Comparison of ENCODE assay signal across 8 mouse cellular contexts in the genomic region with DNA sequence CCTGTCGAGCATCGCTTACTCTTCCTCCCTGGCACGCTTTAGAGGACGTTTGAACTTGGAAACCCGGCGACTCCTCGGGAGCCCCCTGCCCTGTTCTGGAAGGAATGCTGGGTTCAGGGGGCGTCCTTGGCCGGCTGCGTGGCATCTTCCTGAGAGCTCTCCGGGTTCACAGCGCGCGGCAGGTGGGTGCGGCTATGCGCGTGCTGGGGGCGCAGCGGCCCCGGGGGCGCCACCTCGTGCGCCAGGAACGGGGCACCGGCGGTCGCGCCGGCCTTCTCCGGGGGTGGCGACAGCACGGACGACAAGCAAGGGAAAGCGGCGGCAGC. TPM values are rescaled to one million over a fixed set of nuclear protein-coding genes. Genes with fewer than 3 reads are reported as not detected.
A peak's percentile ranks its signal among the peaks of the same experiment; 100 is the strongest.
DNase-seq lines count a peak whose midpoint lies in the region; ATAC-seq and TF ChIP-seq lines count a peak whose summit lies in the region.

No protein-coding gene starts in this region.

- no peaks in the 10 kb centered on the region for H3K27me3 ChIP-seq in heart, postnatal 0 days (ENCODE audit: control insufficient read depth, insufficient read depth, low read length)
- H3K27me3 ChIP-seq in forebrain, postnatal 0 days (ENCODE audit: insufficient read depth, low read length) = peaks cover 19% of the 10 kb centered on the region
- H3K27me3 ChIP-seq in midbrain, embryonic 10.5 days (ENCODE audit: low read depth, poor library complexity, severe bottlenecking) = peaks cover 98% of the 10 kb centered on the region

- no peak for TF ChIP-seq EP300 in heart, postnatal 0 days (IDR thresholded peaks at IDR 0.05; ENCODE audit: low read depth)

- H3K4me2 ChIP-seq in heart, postnatal 0 days (ENCODE audit: low read depth, low read length) = peak overlapping the region; percentile 96
- peak overlapping the region; percentile 99 for H3K4me2 ChIP-seq in forebrain, postnatal 0 days (ENCODE audit: low read depth)

- H3K9me3 ChIP-seq in heart, postnatal 0 days (replicated peaks; ENCODE audit: control insufficient read depth, low read length) = no peaks in the 10 kb centered on the region
- no peaks in the 10 kb centered on the region for H3K9me3 ChIP-seq in ES-E14 (ENCODE audit: control insufficient read depth, insufficient read depth, low read depth, low read length)
- H3K9me3 ChIP-seq in forebrain, postnatal 0 days (ENCODE audit: low read length) = no peaks in the 10 kb centered on the region
- no peaks in the 10 kb centered on the region for H3K9me3 ChIP-seq in midbrain, embryonic 10.5 days (replicated peaks)

- in situ Hi-C loops in ES-E14 (cut with MboI; ENCODE audit: low sequenced_read_pairs in 2 of 2, unreplicated experiment in 2 of 2) = no loop called here

- H3K4me1 ChIP-seq in heart, postnatal 0 days (ENCODE audit: control insufficient read depth, insufficient read depth) = peaks cover 10% of the 10 kb centered on the region; the same call in 1 of the 2 replicates
- H3K4me1 ChIP-seq in ES-E14 (ENCODE audit: control insufficient read depth in 2 of 2, insufficient read depth in 2 of 2, low read length in 2 of 2, poor library complexity in 1 of 2) = no peaks in the 10 kb centered on the region; a peak in 1 of 4 replicates
- 0 out of 2 replicates have a peak, but pooled peaks cover 10% of the 10 kb centered on the region for H3K4me1 ChIP-seq in forebrain, postnatal 0 days (ENCODE audit: insufficient read depth)
- H3K4me1 ChIP-seq in midbrain, embryonic 10.5 days = peaks cover 53% of the 10 kb centered on the region

- TF ChIP-seq CTCF in heart, postnatal 0 days (IDR thresholded peaks at IDR 0.05; ENCODE audit: low read depth) = no peak
- TF ChIP-seq CTCF in forebrain, postnatal 0 days (IDR thresholded peaks at IDR 0.05; ENCODE audit: low read depth) = 0 out of 2 replicates have a peak, but pooled peaks have one; percentile 2

- intact Hi-C loops in heart, postnatal 14 days (cut with DNase I) = loop anchor here (5.0 kb wide), 1 partner anchor 300 kb away; no protein-coding TSS in a partner anchor

- H3K9ac ChIP-seq in heart, postnatal 0 days (replicated peaks; ENCODE audit: low read depth, low read length) = peak overlapping the region; percentile 65
- peak overlapping the region; percentile 50; the same call in 1 of the 2 replicates for H3K9ac ChIP-seq in ES-E14 (ENCODE audit: insufficient read depth, low read depth, low read length, poor library complexity, severe bottlenecking)
- peak overlapping the region; percentile 74 for H3K9ac ChIP-seq in forebrain, postnatal 0 days

- 2% methylated on average over 33 of the region's 35 CpGs for WGBS in heart, postnatal 0 days
- 5% methylated on average over 35 of the region's 35 CpGs for WGBS in forebrain, postnatal 0 days
- WGBS in midbrain, embryonic 10.5 days = under 1% methylated on average over 35 of the region's 35 CpGs

- peak overlapping the region; percentile 68 for H3K4me3 ChIP-seq in heart, postnatal 0 days (ENCODE audit: low read depth, low read length)
- peak overlapping the region; percentile 64 to 71 for H3K4me3 ChIP-seq in ES-E14 (ENCODE audit: insufficient read depth in 1 of 2, low read depth in 1 of 2, low read length in 2 of 2, poor library complexity in 1 of 2, severe bottlenecking in 1 of 2)
- H3K4me3 ChIP-seq in forebrain, postnatal 0 days (ENCODE audit: low read depth, low read length) = peak overlapping the region; percentile 67
- peak overlapping the region; percentile 66 for H3K4me3 ChIP-seq in midbrain, embryonic 10.5 days

- DNase-seq in heart, postnatal 0 days (ENCODE audit: low spot score) = no peak
- DNase-seq in heart, postnatal 14 days = no peak
- no peak for DNase-seq in ES-E14 (ENCODE audit: low read depth, low spot score)
- DNase-seq in forebrain, postnatal 0 days = no peak
- DNase-seq in midbrain, embryonic 10.5 days (ENCODE audit: low spot score) = no peak
- no peak for DNase-seq in gastrocnemius, postnatal 25 days
- no peak for DNase-seq in ovary, adult 18-20 months (ENCODE audit: low spot score)
- DNase-seq in thymus, postnatal 10 days (ENCODE audit: low spot score in 2 of 2) = no peak

- ATAC-seq in heart, postnatal 0 days (ENCODE audit: insufficient read depth, low read depth) = no peak
- ATAC-seq in forebrain, postnatal 0 days = peak; percentile 1; the same call in 1 of the 2 replicates

- H3K36me3 ChIP-seq in heart, postnatal 0 days (replicated peaks; ENCODE audit: control insufficient read depth, insufficient read depth, low read length) = peaks cover 10% of the 10 kb centered on the region; the same call in 1 of the 2 replicates
- no peaks in the 10 kb centered on the region for H3K36me3 ChIP-seq in ES-E14 (ENCODE audit: control insufficient read depth, insufficient read depth, low read length, poor library complexity, severe bottlenecking)
- no peaks in the 10 kb centered on the region for H3K36me3 ChIP-seq in forebrain, postnatal 0 days (ENCODE audit: insufficient read depth)
- no peaks in the 10 kb centered on the region for H3K36me3 ChIP-seq in midbrain, embryonic 10.5 days

- H3K27ac ChIP-seq in heart, postnatal 0 days (ENCODE audit: low read depth) = peak overlapping the region; percentile 75
- no peak overlapping the region for H3K27ac ChIP-seq in ES-E14 (ENCODE audit: insufficient read depth, low read depth, low read length, poor library complexity, severe bottlenecking)
- no peak overlapping the region for H3K27ac ChIP-seq in forebrain, postnatal 0 days (ENCODE audit: low read depth, low read length)
- H3K27ac ChIP-seq in midbrain, embryonic 10.5 days (replicated peaks) = peak overlapping the region; percentile 83

TF ChIP-seq in ES-E14, 5 proteins besides CTCF, POLR2A, EP300 and RAD21:
- TF ChIP-seq ZC3H11A (IDR thresholded peaks at IDR 0.05; ENCODE audit: borderline replicate concordance, low read depth, low read length) (no peak), CHD2 (IDR thresholded peaks at IDR 0.05; ENCODE audit: low read depth, low read length) (no peak), HCFC1 (IDR thresholded peaks at IDR 0.05; ENCODE audit: borderline replicate concordance, insufficient read depth, low read length) (no peak), MAFK (IDR thresholded peaks at IDR 0.05; ENCODE audit: insufficient read depth, low read depth, low read length) (no peak), ZNF384 (IDR thresholded peaks at IDR 0.05; ENCODE audit: low read depth, low read length) (no peak)

RNA-seq across cellular contexts. Expression of gene Bhlhe41, which starts 2.7 kb away (rescaled TPM):
- total RNA-seq in heart, postnatal 0 days (2014; rRNA removed; ENCODE audit: low replicate concordance) = 0.95 and 1.6 TPM in 2 replicates
- 8.7 and 9.3 TPM in 2 replicates for polyA plus RNA-seq in heart, postnatal 0 days (2015; fragmentation: Nextera tagmentation; extraction: Ambion mirVana)
- total RNA-seq in heart, postnatal 14 days (2021) = 10 to 100 TPM; 12.1 to 15.9 TPM
- 0.16 and 0.54 TPM in 2 replicates for total RNA-seq in ES-E14 (2012; rRNA removed)
- 2.7 and 5.2 TPM in 2 replicates for total RNA-seq in forebrain, postnatal 0 days (2014; rRNA removed)
- 2.7 and 4.1 TPM in 2 replicates for polyA plus RNA-seq in forebrain, postnatal 0 days (2015; fragmentation: Nextera tagmentation; extraction: Ambion mirVana)
- 1.7 and 2.3 TPM in 2 replicates for polyA plus RNA-seq in midbrain, embryonic 10.5 days (2016; fragmentation: Nextera tagmentation; extraction: Ambion mirVana)
- total RNA-seq in gastrocnemius, postnatal 25 days (2021) = 10 to 100 TPM; 21.1 to 40.6 TPM

Comparison
In these comparisons a context has a peak if more than half of its experiments do, and no peak if none do; other contexts are left out.
1. H3K27ac ChIP-seq: peak in heart, postnatal 0 days (single experiment) and midbrain, embryonic 10.5 days (single experiment); none in ES-E14 (single experiment) and forebrain, postnatal 0 days (single experiment).
2. Peak in every context shown above with its lines, with median percentiles within 50 percentile points of each other: H3K4me3 ChIP-seq and H3K9ac ChIP-seq.